Mouse (Mus musculus) intestine, postnatal 0 days (tissue): ENCODE measurements around the gene Serpinb9f. TPM values are rescaled to one million over a fixed set of nuclear protein-coding genes. Genes with fewer than 3 reads are reported as not detected.
"Not testable (repeated sequence)": the region's sequence is repeated elsewhere in the genome, so short reads cannot be mapped to it uniquely, and the experiment has no call there.

ENCODE experiments used
- ATAC-seq: fragments of 200-750 bp; cut with Nextera tagmentation; 2 replicates; pipeline ENCODE4 v1.8.0; 2017; ENCODE audit warnings: mild to moderate bottlenecking, moderate TSS enrichment, moderate library complexity
- H3K27ac ChIP-seq: fragments of 300-500 bp; sonication (generic); 2 replicates; pipeline ENCODE4 v1.5.1; 2014; ENCODE audit warnings: mild to moderate bottlenecking, low read depth, low read length, moderate library complexity
- H3K27me3 ChIP-seq: fragments of 300-500 bp; sonication (generic); replicated peaks from 2 replicates; pipeline ENCODE4 v1.6.1; 2014; ENCODE audit warnings: low read length, mixed read lengths; ENCODE audit not compliant: control insufficient read depth, insufficient read depth
- H3K36me3 ChIP-seq: fragments of 300-500 bp; sonication (generic); 2 replicates; pipeline ENCODE4 v1.6.1; 2014; ENCODE audit warnings: mild to moderate bottlenecking, moderate library complexity; ENCODE audit not compliant: control insufficient read depth, insufficient read depth
- H3K4me1 ChIP-seq: fragments of 300-500 bp; sonication (generic); replicated peaks from 2 replicates; pipeline ENCODE4 v1.6.1; 2014; ENCODE audit warnings: antibody characterized with exemption, low read length, mixed read lengths; ENCODE audit not compliant: control insufficient read depth, insufficient read depth
- H3K4me2 ChIP-seq: fragments of 300-500 bp; sonication (generic); replicated peaks from 2 replicates; pipeline ENCODE4 v1.6.1; 2014; ENCODE audit warnings: low read depth, mild to moderate bottlenecking, moderate library complexity
- H3K4me3 ChIP-seq: fragments of 300-500 bp; sonication (generic); 2 replicates; pipeline ENCODE4 v1.5.1; 2014; ENCODE audit warnings: low read depth, low read length
- H3K9ac ChIP-seq: fragments of 300-500 bp; sonication (generic); 2 replicates; pipeline ENCODE4 v1.6.1; 2014; ENCODE audit warnings: mild to moderate bottlenecking, low read depth, low read length
- H3K9me3 ChIP-seq: fragments of 300-500 bp; sonication (generic); 2 replicates; pipeline ENCODE4 v1.6.1; 2016; ENCODE audit warnings: mixed run types; ENCODE audit not compliant: control insufficient read depth
- WGBS: fragments of 180-500 bp; shearing (Covaris S2); extraction: QIAGEN DNeasy Blood & Tissue Kit; methylation state at CpG from one replicate; pipeline ENCODE4 v1.1.7; 2014; 5-methylcytosine and 5-hydroxymethylcytosine counted together
- polyA plus RNA-seq: library from polyadenylated mRNA; unstranded; fragments of >200 nt; fragmentation: Nextera tagmentation; extraction: Ambion mirVana; gene quantifications from 2 replicates; pipeline ENCODE4 v1.2.1, GENCODE M21; 2015

The Serpinb9f gene
- polyA plus RNA-seq, result not detected in 2 replicates

- not testable (repeated sequence) for H3K27ac ChIP-seq, H3K9ac ChIP-seq, H3K4me1 ChIP-seq, H3K9me3 ChIP-seq, H3K4me3 ChIP-seq, H3K36me3 ChIP-seq, ATAC-seq, H3K27me3 ChIP-seq, H3K4me2 ChIP-seq
- WGBS, result 85% methylated on average over 3 of the region's 3 CpGs
These were observed at the start of gene Serpinb9f for GRCm38 (mm10) chr13:33323777-33324176. Gene Serpinb9f (plus strand): TSS chr13:33324077.

GRCm38 (mm10) chr13:33308631-33309030, 15.2 kb upstream of the Serpinb9f start:
- not testable (repeated sequence) for H3K9me3 ChIP-seq, H3K4me3 ChIP-seq, H3K4me2 ChIP-seq, H3K9ac ChIP-seq, H3K27ac ChIP-seq, H3K27me3 ChIP-seq, H3K4me1 ChIP-seq, H3K36me3 ChIP-seq, ATAC-seq
- 85% methylated on average over 4 of the region's 4 CpGs for WGBS

- not testable (repeated sequence) for H3K27ac ChIP-seq, H3K9ac ChIP-seq, H3K4me3 ChIP-seq, H3K4me1 ChIP-seq, ATAC-seq, H3K27me3 ChIP-seq, H3K9me3 ChIP-seq, H3K36me3 ChIP-seq, H3K4me2 ChIP-seq
- WGBS, result no CpG with 5 or more reads among the region's 1 CpGs
These were observed 32.8 kb downstream of the Serpinb9f start for GRCm38 (mm10) chr13:33356666-33357065.

Other genes starting within 250 kb of the Serpinb9f start
- 0.17 and 0.20 TPM in 2 replicates for gene Serpinb1b, start 245.5 kb upstream of the Serpinb9f start, polyA plus RNA-seq
- not detected in 2 replicates for gene Serpinb9c, start 164.3 kb upstream of the Serpinb9f start, polyA plus RNA-seq
- gene Serpinb9d, start 131.1 kb upstream of the Serpinb9f start, polyA plus RNA-seq, result not detected in 2 replicates
- not detected in 2 replicates for gene Serpinb9e, start 74.5 kb upstream of the Serpinb9f start, polyA plus RNA-seq
- not detected in 2 replicates for gene Gm11397, start 71.7 kb downstream of the Serpinb9f start, polyA plus RNA-seq
- gene Serpinb9g, start 160.7 kb downstream of the Serpinb9f start, polyA plus RNA-seq, result not detected in 2 replicates